Comparison of ENCODE assay signal across 9 mouse cellular contexts in the genomic region with DNA sequence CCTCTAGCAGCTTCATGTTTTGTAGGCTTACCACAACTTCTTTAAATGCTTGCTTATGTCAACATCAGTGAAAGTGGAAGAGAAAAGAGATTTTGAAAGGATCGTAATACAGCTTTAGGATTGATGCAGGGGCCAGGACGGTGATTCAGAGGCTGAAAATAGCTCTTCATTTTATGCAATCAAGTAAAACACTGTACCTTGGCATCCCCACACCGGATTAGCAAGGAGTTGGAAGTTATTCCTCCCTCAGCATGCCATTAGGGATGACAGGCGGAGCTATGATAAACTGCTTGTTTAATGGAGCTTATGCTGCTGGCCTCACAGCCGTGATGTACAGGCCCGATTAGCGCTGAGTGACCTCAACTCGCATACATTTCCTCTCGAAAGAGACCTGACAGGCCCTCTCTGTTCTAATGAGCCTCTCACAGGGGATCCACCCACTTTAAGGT.
DNase-seq lines count a peak whose midpoint lies in the region; ATAC-seq and TF ChIP-seq lines count a peak whose summit lies in the region.
"Had no signal": no experiment of that assay in that cellular context is flagged by ENCODE, and none has a peak within 500 bp of the region (broad histone marks: within the 10 kb centered on the region; RNA-seq: fewer than 3 reads in every experiment).

No protein-coding gene starts in this region.

- no peak for TF ChIP-seq CTCF in layer of hippocampus, adult 2 months (conservative IDR thresholded peaks at IDR 0.05)
- TF ChIP-seq CTCF in midbrain, postnatal 0 days (IDR thresholded peaks at IDR 0.05): no peak

- WGBS in hindbrain, embryonic 15.5 days: 24% methylated on average over 9 of the region's 9 CpGs
- 29% methylated on average over 9 of the region's 9 CpGs for WGBS in midbrain, postnatal 0 days

- no peak overlapping the region for H3K4me3 ChIP-seq in layer of hippocampus, adult 2 months
- H3K4me3 ChIP-seq in hindbrain, embryonic 15.5 days: no peak overlapping the region
- no peak overlapping the region for H3K4me3 ChIP-seq in midbrain, postnatal 0 days (ENCODE audit: low read depth, low read length)

- no peaks in the 10 kb centered on the region for H3K36me3 ChIP-seq in hindbrain, embryonic 15.5 days
- no peaks in the 10 kb centered on the region for H3K36me3 ChIP-seq in midbrain, postnatal 0 days (ENCODE audit: insufficient read depth, low read length)

- no peaks in the 10 kb centered on the region for H3K27me3 ChIP-seq in hindbrain, embryonic 15.5 days
- no peaks in the 10 kb centered on the region for H3K27me3 ChIP-seq in midbrain, postnatal 0 days (ENCODE audit: insufficient read depth, low read length)

- no peak overlapping the region for H3K4me2 ChIP-seq in hindbrain, embryonic 15.5 days
- no peak overlapping the region for H3K4me2 ChIP-seq in midbrain, postnatal 0 days (ENCODE audit: low read depth, low read length, poor library complexity, severe bottlenecking)

- peaks cover 22% of the 10 kb centered on the region for H3K4me1 ChIP-seq in hindbrain, embryonic 15.5 days (replicated peaks)
- peaks cover 9% of the 10 kb centered on the region for H3K4me1 ChIP-seq in midbrain, postnatal 0 days (ENCODE audit: insufficient read depth, low read length)

- peak; percentile 27 for ATAC-seq in activated CD4-positive, CD25-positive, alpha-beta regulatory T cell, adult 4 months
- ATAC-seq in hindbrain, embryonic 15.5 days (ENCODE audit: low FRiP score, low read depth): peak; percentile 32; the same call in 1 of the 2 replicates
- ATAC-seq in midbrain, postnatal 0 days (ENCODE audit: low FRiP score): no peak

- no peak for DNase-seq in layer of hippocampus, adult 2 months (ENCODE audit: low spot score in 2 of 2)
- no peak for DNase-seq in layer of hippocampus, adult 18-20 months (ENCODE audit: low spot score in 2 of 2)
- peak; percentile 50 for DNase-seq in fibroblast of lung, adult 2 months (ENCODE audit: low read depth)
- DNase-seq in midbrain, postnatal 0 days (ENCODE audit: low spot score): peak; percentile 39
- DNase-seq in left cerebral cortex, postnatal 4 days: no peak
- DNase-seq in testis, postnatal 10 days (ENCODE audit: low spot score): no peak

- intact Hi-C loops in left cerebral cortex, postnatal 4 days (cut with DNase I): no loop called here

- no peaks in the 10 kb centered on the region for H3K9me3 ChIP-seq in hindbrain, embryonic 15.5 days
- no peaks in the 10 kb centered on the region for H3K9me3 ChIP-seq in midbrain, postnatal 0 days (ENCODE audit: low read length)

- H3K27ac ChIP-seq in layer of hippocampus, adult 2 months: peak overlapping the region; percentile 82
- no peak overlapping the region for H3K27ac ChIP-seq in hindbrain, embryonic 15.5 days (replicated peaks)
- 0 out of 2 replicates have a peak overlapping the region, but pooled peaks have one; percentile 2 for H3K27ac ChIP-seq in midbrain, postnatal 0 days (ENCODE audit: low read depth, low read length)
- H3K27ac ChIP-seq: liver, embryonic 14.5 days had no signal

- H3K9ac ChIP-seq in hindbrain, embryonic 15.5 days: no peak overlapping the region
- no peak overlapping the region for H3K9ac ChIP-seq in midbrain, postnatal 0 days (replicated peaks; ENCODE audit: low read length, poor library complexity, severe bottlenecking)
- H3K9ac ChIP-seq: liver, embryonic 14.5 days had no signal

Comparison
In these comparisons a context has a peak if more than half of its experiments do, and no peak if none do; other contexts are left out.
1. DNase-seq: peak in fibroblast of lung, adult 2 months (single experiment) and midbrain, postnatal 0 days (single experiment); none in layer of hippocampus, adult 2 months (0 of 2), layer of hippocampus, adult 18-20 months (0 of 2), left cerebral cortex, postnatal 4 days (single experiment) and testis, postnatal 10 days (single experiment).